Mouse (Mus musculus): Measurements from ENCODE around the gene Ptprb.

DNA sequence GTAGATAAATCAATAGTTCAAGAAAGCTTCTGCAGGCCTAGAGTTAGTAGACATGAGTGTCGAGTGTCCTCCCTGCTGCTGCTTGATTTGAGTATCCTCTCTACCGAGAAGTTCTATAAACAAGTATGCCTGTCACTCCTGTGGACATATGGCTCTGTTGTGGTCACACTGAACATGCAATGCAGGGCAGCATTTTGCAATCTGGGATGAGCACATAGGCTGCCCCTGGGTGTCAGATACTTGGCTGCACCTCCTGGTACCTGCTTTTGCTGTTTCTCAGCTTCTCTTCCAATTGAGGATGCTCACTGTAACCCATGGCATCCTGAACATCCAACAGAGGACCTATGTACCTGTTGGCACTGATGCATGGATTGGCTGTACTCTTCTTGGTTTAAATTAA, 34.1 kb downstream of the Ptprb start:
- no peak for TF ChIP-seq CTCF (IDR thresholded peaks at IDR 0.05; ENCODE audit: extremely low read depth, insufficient read depth, low read length)
- no peak for TF ChIP-seq POLR2A (IDR thresholded peaks at IDR 0.05; ENCODE audit: extremely low read depth, insufficient read depth, low read length)
